Mouse (Mus musculus) ovary, postnatal 10 days (tissue): ENCODE results near the gene Casp9.

ENCODE experiments used
- DNase-seq: peaks from one replicate; pipeline ENCODE4 v3.0.0; 2022; ENCODE audit warnings: low spot score

Gene Casp9

GRCm38 (mm10) chr4:141781201-141781985 lies 12.0 kb upstream of the Casp9 start:
- DNase-seq = no peak

- DNase-seq = no peak
Observed at GRCm38 (mm10) chr4:141784835-141785234, 8.6 kb upstream of the Casp9 start.

- no peak for DNase-seq
Observed at GRCm38 (mm10) chr4:141786141-141786540, 7.3 kb upstream of the Casp9 start.

GRCm38 (mm10) chr4:141787046-141787445 lies 6.4 kb upstream of the Casp9 start:
- DNase-seq = no peak

- no peak for DNase-seq
Observed at GRCm38 (mm10) chr4:141787462-141787861, 6.0 kb upstream of the Casp9 start.

GRCm38 (mm10) chr4:141789564-141790218 lies 3.7 kb upstream of the Casp9 start:
- DNase-seq = no peak

GRCm38 (mm10) chr4:141790524-141790990 lies 2.9 kb upstream of the Casp9 start, which contains the start of gene Dnajc16:
Dnajc16 (minus strand) TSS chr4:141790931.
- DNase-seq = peak; percentile 86

GRCm38 (mm10) chr4:141791486-141791885 lies 1.9 kb upstream of the Casp9 start:
- no peak for DNase-seq

GRCm38 (mm10) chr4:141791951-141792350 lies 1.5 kb upstream of the Casp9 start:
- DNase-seq = no peak

GRCm38 (mm10) chr4:141792554-141793281 lies 694 bp upstream of the Casp9 start:
- DNase-seq = no peak

- no peak for DNase-seq
Observed at GRCm38 (mm10) chr4:141794152-141794535, 732 bp downstream of the Casp9 start.

- DNase-seq = no peak
Observed at GRCm38 (mm10) chr4:141796356-141796755, 2.9 kb downstream of the Casp9 start.

- DNase-seq = no peak
Observed at GRCm38 (mm10) chr4:141796954-141797353, 3.5 kb downstream of the Casp9 start.

GRCm38 (mm10) chr4:141797545-141797944 lies 4.1 kb downstream of the Casp9 start:
- no peak for DNase-seq

- DNase-seq = no peak
Observed at GRCm38 (mm10) chr4:141804105-141804504, 10.7 kb downstream of the Casp9 start.

- DNase-seq = no peak
Observed at GRCm38 (mm10) chr4:141805886-141806285, 12.5 kb downstream of the Casp9 start.

GRCm38 (mm10) chr4:141809850-141810464 lies 16.5 kb downstream of the Casp9 start:
- DNase-seq = no peak

GRCm38 (mm10) chr4:141810975-141811374 lies 17.6 kb downstream of the Casp9 start:
- no peak for DNase-seq

GRCm38 (mm10) chr4:141811375-141811774 lies 18.0 kb downstream of the Casp9 start:
- no peak for DNase-seq

GRCm38 (mm10) chr4:141816267-141816666 lies 22.9 kb downstream of the Casp9 start:
- no peak for DNase-seq

GRCm38 (mm10) chr4:141816776-141817655 lies 23.6 kb downstream of the Casp9 start:
- DNase-seq = no peak
